Mouse (Mus musculus) brain, embryonic 14.5 days (tissue): ENCODE data around the gene Ccdc28b.

ENCODE experiments used
- CTCF ChIP-seq: fragments of 200-500 bp; IDR thresholded peaks from 2 replicates; pipeline ENCODE4 v1.5.1; 2012; ENCODE audit warnings: inconsistent platforms, mild to moderate bottlenecking, moderate library complexity, borderline replicate concordance; ENCODE audit not compliant: insufficient read depth, insufficient read length; ENCODE audit errors: extremely low read depth
- POLR2A ChIP-seq: fragments of 200-500 bp; IDR thresholded peaks from 2 replicates; pipeline ENCODE4 v1.6.1; 2012; ENCODE audit warnings: mild to moderate bottlenecking, inconsistent platforms, borderline replicate concordance; ENCODE audit not compliant: poor library complexity, insufficient read depth, insufficient read length, severe bottlenecking; ENCODE audit errors: extremely low read depth

DNA sequence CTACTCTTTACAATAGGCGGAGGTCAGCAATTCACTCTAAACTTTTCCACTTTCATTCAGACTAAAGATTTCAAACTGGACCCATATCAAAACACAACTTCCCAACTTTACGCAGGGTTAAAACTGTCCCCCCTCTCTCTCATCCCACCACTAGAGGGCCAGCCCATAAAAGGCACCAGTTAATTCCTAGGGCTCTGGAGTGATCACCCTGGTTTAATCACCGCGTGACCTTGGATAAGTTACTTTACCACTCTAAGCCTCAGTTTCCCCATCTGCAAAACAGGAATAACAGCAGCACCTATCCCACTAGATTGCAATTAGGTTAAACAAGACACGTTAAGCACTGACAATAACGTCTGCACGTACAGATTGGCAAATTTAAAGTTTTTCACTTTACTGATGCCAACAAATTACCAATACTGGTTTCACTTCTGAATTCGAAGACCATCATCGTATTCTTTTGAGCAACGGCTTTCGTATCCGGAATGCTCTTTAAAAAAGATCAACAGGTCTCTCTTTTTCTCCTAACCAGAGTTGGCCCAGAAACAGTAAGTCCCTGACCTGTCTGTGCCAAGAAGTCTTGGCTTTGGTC, 47.8 kb upstream of the Ccdc28b start:
- TF ChIP-seq POLR2A = no peak
- TF ChIP-seq CTCF = peak; percentile 80; the same call in 1 of the 2 replicates
